Mouse (Mus musculus) midbrain, embryonic 11.5 days (tissue): ENCODE measurements at regions not wholly inside any gene's neighbourhood (a gene's known extent, or its start where the extent isn't known, plus 50 kb on each side); places are given as distances from the start of the nearest gene placed in this dataset.

Source experiments
- ATAC-seq: fragments of 200-750 bp; cut with Nextera tagmentation; 2 replicates; pipeline ENCODE4 v1.8.0; 2017; ENCODE audit warnings: moderate TSS enrichment, moderate library complexity; ENCODE audit not compliant: low FRiP score
- DNase-seq: peaks from one replicate; pipeline ENCODE4 v3.0.0; 2015; ENCODE audit warnings: low spot score; ENCODE audit errors: missing footprints
- H3K27ac ChIP-seq: fragments of 300-500 bp; sonication (generic); 2 replicates; pipeline ENCODE4 v1.5.1; 2014; ENCODE audit warnings: low read depth, low read length
- H3K27me3 ChIP-seq: fragments of 300-500 bp; sonication (generic); 2 replicates; pipeline ENCODE4 v1.6.1; 2014; ENCODE audit warnings: mild to moderate bottlenecking, low read length, moderate library complexity, mixed read lengths; ENCODE audit not compliant: control insufficient read depth, insufficient read depth
- H3K36me3 ChIP-seq: fragments of 300-500 bp; sonication (generic); 2 replicates; pipeline ENCODE4 v1.6.1; 2014; ENCODE audit warnings: mild to moderate bottlenecking, low read length, moderate library complexity, mixed read lengths; ENCODE audit not compliant: control insufficient read depth, insufficient read depth
- H3K4me1 ChIP-seq: fragments of 300-500 bp; sonication (generic); 2 replicates; pipeline ENCODE4 v1.6.1; 2014; ENCODE audit warnings: low read length; ENCODE audit not compliant: control insufficient read depth, insufficient read depth
- H3K4me2 ChIP-seq: fragments of 300-500 bp; sonication (generic); 2 replicates; pipeline ENCODE4 v1.6.1; 2014; ENCODE audit warnings: mild to moderate bottlenecking, moderate library complexity
- H3K4me3 ChIP-seq: fragments of 300-500 bp; sonication (generic); 2 replicates; pipeline ENCODE4 v1.5.1; 2014; ENCODE audit warnings: low read depth, low read length
- H3K9ac ChIP-seq: fragments of 300-500 bp; sonication (generic); 2 replicates; pipeline ENCODE4 v1.6.1; 2014; ENCODE audit warnings: low read length
- H3K9me3 ChIP-seq: fragments of 300-500 bp; sonication (generic); 2 replicates; pipeline ENCODE4 v1.6.1; 2016; ENCODE audit warnings: low read length; ENCODE audit not compliant: control insufficient read depth
- WGBS: fragments of 180-500 bp; shearing (Covaris S2); extraction: QIAGEN DNeasy Blood & Tissue Kit; methylation state at CpG from one replicate; pipeline ENCODE4 v1.1.7; 2014; 5-methylcytosine and 5-hydroxymethylcytosine counted together

DNA sequence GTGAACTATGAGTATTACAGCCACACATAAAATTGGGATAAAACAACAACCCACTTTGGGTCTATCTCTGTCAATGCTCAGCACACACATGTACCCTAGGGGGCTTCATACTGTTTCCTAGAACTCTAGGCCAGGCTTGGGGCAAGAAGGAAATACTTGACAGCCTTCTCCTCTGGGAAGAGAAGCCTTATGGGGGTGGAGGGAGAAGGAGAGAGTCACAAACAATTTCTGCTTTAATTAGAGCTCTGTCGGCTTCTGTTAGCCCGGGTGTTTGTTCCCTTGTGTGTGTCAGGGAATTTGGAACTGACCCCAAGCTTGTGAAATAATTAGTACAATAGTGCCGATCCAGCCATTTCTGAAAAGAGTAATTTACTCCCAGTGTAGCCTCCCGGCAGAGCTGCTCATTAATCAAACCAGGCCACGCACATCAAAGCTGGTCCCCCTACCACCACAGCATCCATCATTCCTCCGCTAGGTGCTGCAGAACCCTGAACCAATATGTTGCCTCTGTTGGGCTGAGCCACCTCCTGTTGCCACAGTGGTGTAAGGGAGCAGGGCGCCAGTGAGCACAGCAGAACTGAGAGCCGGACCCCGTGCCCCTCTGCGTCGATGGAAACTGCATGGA, 307.3 kb downstream of the Tmem114 start:
- H3K4me1 ChIP-seq: no peaks in the 10 kb centered on the region
- H3K36me3 ChIP-seq: no peaks in the 10 kb centered on the region
- no peak overlapping the region for H3K9ac ChIP-seq
- no peak overlapping the region for H3K4me2 ChIP-seq
- H3K27me3 ChIP-seq: no peaks in the 10 kb centered on the region
- WGBS: 84% methylated on average over 11 of the region's 11 CpGs
- ATAC-seq (no peak), DNase-seq (no peak)
- no peaks in the 10 kb centered on the region for H3K9me3 ChIP-seq
- H3K4me3 ChIP-seq: no peak overlapping the region
- H3K27ac ChIP-seq: no peak overlapping the region

GRCm38 (mm10) chr16:8111329-8112116, 313.4 kb downstream of the Tmem114 start:
- H3K36me3 ChIP-seq: no peaks in the 10 kb centered on the region
- H3K9me3 ChIP-seq: no peaks in the 10 kb centered on the region
- H3K9ac ChIP-seq: no peak overlapping the region
- ATAC-seq: no peak
- 54% methylated on average over 9 of the region's 9 CpGs for WGBS
- no peaks in the 10 kb centered on the region for H3K27me3 ChIP-seq
- H3K4me1 ChIP-seq: no peaks in the 10 kb centered on the region
- H3K27ac ChIP-seq: no peak overlapping the region
- H3K4me2 ChIP-seq: no peak overlapping the region
- H3K4me3 ChIP-seq: no peak overlapping the region
- DNase-seq: no peak

DNA sequence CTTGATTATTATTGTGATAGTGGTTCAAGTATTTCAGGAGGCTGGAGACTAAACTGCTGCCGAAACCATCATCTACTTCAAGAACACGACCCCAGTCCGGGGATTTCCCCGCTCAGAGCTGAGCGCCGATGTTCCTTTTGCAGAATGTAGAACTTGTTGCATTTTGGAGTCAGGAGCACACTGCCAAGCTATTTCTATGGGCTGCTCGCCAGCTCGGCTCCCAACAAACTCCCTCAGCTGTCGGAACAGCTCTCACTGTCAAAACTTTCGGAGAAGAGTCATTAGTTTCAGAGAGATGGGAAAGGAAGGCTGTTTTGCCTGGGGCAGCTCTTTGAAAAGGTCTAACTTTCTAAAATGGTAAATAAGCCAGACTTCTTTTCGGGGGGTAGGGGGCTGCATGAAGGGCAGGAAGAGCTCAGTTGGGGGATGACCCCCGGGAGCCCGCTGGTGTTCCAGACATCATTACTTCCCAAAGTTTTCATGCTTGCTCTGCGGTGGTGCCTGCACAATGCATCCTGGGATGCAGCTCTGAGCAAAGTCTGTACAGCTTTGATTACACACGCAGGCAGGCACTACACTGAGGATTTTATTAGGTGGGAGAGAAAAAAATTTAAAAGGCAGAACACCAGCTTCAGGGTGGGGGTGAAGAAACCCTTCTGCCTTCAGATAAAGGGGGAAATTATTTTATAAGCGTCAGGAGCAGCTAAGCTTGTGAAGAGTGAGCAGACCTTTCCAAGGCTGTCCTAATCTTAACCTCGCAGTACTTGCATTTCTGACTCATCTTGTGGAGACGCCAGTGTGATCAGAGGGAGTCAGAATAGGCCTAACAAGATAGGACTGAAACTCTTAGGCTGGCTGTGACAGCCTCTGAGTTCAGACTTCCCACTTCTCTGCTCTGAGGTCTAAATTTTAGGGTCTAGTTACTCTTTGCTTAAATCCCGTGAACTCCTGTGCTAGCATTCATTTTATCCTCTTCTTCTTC, 316.5 kb downstream of the Tmem114 start:
- H3K4me1 ChIP-seq: no peaks in the 10 kb centered on the region
- no peak overlapping the region for H3K9ac ChIP-seq
- WGBS: 84% methylated on average over 19 of the region's 19 CpGs
- no peak for DNase-seq
- H3K27me3 ChIP-seq: no peaks in the 10 kb centered on the region
- H3K4me3 ChIP-seq: no peak overlapping the region
- H3K36me3 ChIP-seq: no peaks in the 10 kb centered on the region
- ATAC-seq: no peak
- H3K9me3 ChIP-seq: no peaks in the 10 kb centered on the region
- no peak overlapping the region for H3K27ac ChIP-seq
- no peak overlapping the region for H3K4me2 ChIP-seq

- DNase-seq (no peak), ATAC-seq (no peak)
Observed at GRCm38 (mm10) chr16:8079024-8079423, 345.9 kb downstream of the Tmem114 start.

DNA sequence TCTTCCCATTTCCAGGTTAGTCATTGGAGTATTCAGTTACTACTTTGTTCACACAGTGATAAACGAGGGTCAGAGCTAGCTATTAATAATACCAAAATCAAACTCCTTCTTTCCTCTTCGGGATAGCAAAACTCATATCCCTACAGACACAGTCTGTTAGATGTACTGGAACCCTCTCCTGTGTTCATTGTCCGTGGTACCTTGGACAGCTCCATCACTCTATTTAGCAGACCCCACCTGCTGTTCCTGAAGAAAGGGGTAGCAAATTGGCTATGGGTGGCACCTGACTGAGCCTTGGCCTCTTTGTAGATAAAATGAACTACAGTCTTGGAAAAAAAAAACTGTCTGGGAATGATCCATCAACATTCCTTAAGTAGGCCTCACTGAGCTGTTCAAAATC, 346.5 kb downstream of the Tmem114 start:
- ATAC-seq: no peak
- WGBS: 71% methylated on average over 3 of the region's 3 CpGs
- DNase-seq: no peak

More at GRCm38 (mm10) chr16:8079024-8079423, 345.9 kb downstream of the Tmem114 start:
- Histone ChIP-seq H3K4me2 (no peak overlapping the region), H3K9me3 (no peaks in the 10 kb centered on the region), H3K4me1 (no peaks in the 10 kb centered on the region), H3K36me3 (no peaks in the 10 kb centered on the region), H3K9ac (no peak overlapping the region), H3K4me3 (no peak overlapping the region), H3K27ac (no peak overlapping the region), H3K27me3 (no peaks in the 10 kb centered on the region)
- WGBS: 82% methylated on average over 2 of the region's 2 CpGs

GRCm38 (mm10) chr16:8074729-8075128, 350.2 kb downstream of the Tmem114 start:
- H3K36me3 ChIP-seq: no peaks in the 10 kb centered on the region
- 74% methylated on average over 4 of the region's 4 CpGs for WGBS
- no peaks in the 10 kb centered on the region for H3K27me3 ChIP-seq
- ATAC-seq (no peak), DNase-seq (no peak)
- H3K27ac ChIP-seq: no peak overlapping the region
- no peaks in the 10 kb centered on the region for H3K4me1 ChIP-seq
- no peak overlapping the region for H3K9ac ChIP-seq
- no peak overlapping the region for H3K4me2 ChIP-seq
- no peaks in the 10 kb centered on the region for H3K9me3 ChIP-seq
- no peak overlapping the region for H3K4me3 ChIP-seq

More for the DNA sequence above, 346.5 kb downstream of the Tmem114 start:
- Histone ChIP-seq H3K4me1 (no peaks in the 10 kb centered on the region), H3K9me3 (no peaks in the 10 kb centered on the region), H3K36me3 (no peaks in the 10 kb centered on the region), H3K27me3 (no peaks in the 10 kb centered on the region), H3K4me2 (no peak overlapping the region), H3K4me3 (no peak overlapping the region), H3K9ac (no peak overlapping the region), H3K27ac (no peak overlapping the region)

DNA sequence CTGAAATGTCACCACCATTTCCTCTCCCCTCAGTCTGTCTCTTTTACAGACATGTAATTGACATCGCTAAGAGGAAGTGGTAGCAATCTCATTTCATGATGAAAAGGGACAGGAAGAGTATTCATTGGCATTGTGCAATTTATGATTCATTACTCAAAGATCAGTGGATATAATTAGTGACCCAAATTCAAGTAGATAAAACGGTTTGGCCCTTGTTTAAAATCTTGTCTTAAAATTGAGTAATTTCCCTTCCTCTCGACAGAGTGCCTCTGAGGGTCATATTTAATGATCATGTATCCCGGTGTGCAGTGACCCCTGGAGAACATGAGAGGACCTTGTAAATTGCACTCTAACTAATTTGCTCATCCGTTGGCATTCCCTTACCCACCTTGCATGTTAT, 371.0 kb downstream of the Tmem114 start:
- 87% methylated on average over 5 of the region's 5 CpGs for WGBS
- Histone ChIP-seq H3K4me3 (no peak overlapping the region), H3K36me3 (no peaks in the 10 kb centered on the region), H3K9me3 (no peaks in the 10 kb centered on the region), H3K27ac (no peak overlapping the region), H3K4me1 (no peaks in the 10 kb centered on the region), H3K9ac (no peak overlapping the region), H3K4me2 (no peak overlapping the region), H3K27me3 (no peaks in the 10 kb centered on the region)
- DNase-seq: no peak
- no peak for ATAC-seq

DNA sequence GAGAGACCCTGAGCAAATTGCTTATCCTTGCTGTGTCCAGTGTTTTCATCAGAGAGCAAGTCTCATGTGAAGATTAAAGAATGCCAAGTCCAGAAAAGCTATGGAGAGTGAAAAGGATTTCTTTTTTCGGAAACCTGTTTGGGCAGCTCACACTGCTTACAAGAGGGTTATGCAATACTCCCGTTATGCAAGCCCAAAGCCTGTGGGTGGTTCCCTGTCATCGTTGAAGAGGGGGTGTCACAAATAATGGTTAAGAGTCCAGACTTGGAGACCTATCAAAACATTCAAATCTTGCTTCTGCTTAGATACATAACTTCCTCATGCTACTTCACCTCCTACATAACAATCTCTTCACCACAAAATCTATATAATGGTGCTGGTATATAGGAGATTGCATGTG, 416.0 kb downstream of the Tmem114 start:
- Histone ChIP-seq H3K4me3 (no peak overlapping the region), H3K9me3 (no peaks in the 10 kb centered on the region), H3K27ac (no peak overlapping the region), H3K4me1 (no peaks in the 10 kb centered on the region), H3K4me2 (no peak overlapping the region), H3K36me3 (no peaks in the 10 kb centered on the region), H3K9ac (no peak overlapping the region), H3K27me3 (no peaks in the 10 kb centered on the region)
- DNase-seq: no peak
- WGBS: 75% methylated on average over 3 of the region's 3 CpGs
- ATAC-seq: no peak

GRCm38 (mm10) chr16:8006631-8007030, 418.3 kb downstream of the Tmem114 start:
- 79% methylated on average over 3 of the region's 3 CpGs for WGBS
- Histone ChIP-seq H3K4me1 (no peaks in the 10 kb centered on the region), H3K9ac (no peak overlapping the region), H3K27me3 (no peaks in the 10 kb centered on the region), H3K4me3 (no peak overlapping the region), H3K9me3 (no peaks in the 10 kb centered on the region), H3K27ac (no peak overlapping the region), H3K36me3 (no peaks in the 10 kb centered on the region), H3K4me2 (no peak overlapping the region)
- no peak for ATAC-seq
- DNase-seq: no peak
